Mouse (Mus musculus) Patski (cell line): ENCODE results near the gene Cpne6. TPM values are rescaled to one million over a fixed set of nuclear protein-coding genes. Genes with fewer than 3 reads are reported as not detected.
A peak's percentile ranks its signal among the peaks of the same experiment; 100 is the strongest.

Source experiments
- ATAC-seq: fragments of 100-300 bp; one replicate; pipeline ENCODE4 v1.8.0; 2021
- CTCF ChIA-PET: fragments of 350-600 bp; sonication (Branson Sonifier 250); formaldehyde crosslinking; loops from one replicate; lab custom pipeline; 2022; ENCODE audit warnings: inconsistent platforms; lab: Charles Lee
- POLR2A ChIA-PET: fragments of 350-600 bp; sonication (Branson Sonifier 250); formaldehyde crosslinking; loops from one replicate; lab custom pipeline; 2022; ENCODE audit warnings: antibody characterized with exemption, inconsistent platforms; lab: Charles Lee
- DNase-seq: peaks from one replicate; pipeline ENCODE4 v3.0.0-alpha.2; 2011; ENCODE audit warnings: low read depth, low spot score
- H3K27me3 ChIP-seq: fragments of 371-371 bp; one replicate; pipeline ENCODE4 v1.5.1; 2021
- CTCF ChIP-seq: fragments of 100-300 bp; IDR thresholded peaks from one replicate; pipeline ENCODE4 v1.5.1; 2021
- in situ Hi-C: fragments of 300-500 bp; cut with MboI; formaldehyde crosslinking; loops from 3 replicates; pipeline ENCODE4 v1.11.1; 2018; ENCODE audit warnings: low pct_unique_long_range_greater_than_20kb, mixed read lengths
- polyA plus RNA-seq: library from polyadenylated mRNA; unstranded; gene quantifications from one replicate; pipeline ENCODE4 v1.2.3, GENCODE M21; 2021

The Cpne6 gene
- polyA plus RNA-seq, 1 experiment from 2014 or later: not detected

DNA sequence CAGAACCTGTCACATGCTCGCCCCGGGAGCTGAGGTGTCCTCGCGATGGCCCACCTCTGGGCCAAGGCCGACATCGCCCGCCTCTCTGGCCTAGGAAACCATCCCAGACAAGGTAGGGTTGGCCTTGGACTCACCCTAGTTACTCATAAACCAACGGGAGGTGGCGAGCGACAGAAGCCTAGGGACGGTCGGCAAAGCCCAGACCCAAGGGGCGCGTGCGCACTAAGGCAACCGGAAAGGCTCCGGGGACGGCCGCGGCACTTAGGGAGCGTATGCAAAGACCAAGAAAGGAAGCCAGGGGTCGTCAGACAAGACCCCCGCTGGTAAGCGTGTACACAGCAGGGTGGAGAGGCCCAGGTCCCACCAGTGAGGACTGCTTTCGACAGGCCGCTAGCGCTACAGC, 49.6 kb downstream of the Cpne6 start, which contains the start of gene Dcaf11:
Dcaf11 (plus strand) TSS at position 208 of the 403 bp plus-strand sequence.
- in situ Hi-C loops: loop anchor here (10.0 kb wide), 1 partner anchor 65 kb away; the partner anchor contains the start of gene Carmil3
- TF ChIP-seq CTCF: no peak
- no peaks in the 10 kb centered on the region for H3K27me3 ChIP-seq
- ChIA-PET POLR2A (interaction anchor here (0.5 to 2.8 kb wide), 8 partner anchors 15 to 986 kb away, joined by 3 to 19 read pairs (median 4); partner anchors contain the start of genes Psme1, Psme2 and Rnf31), CTCF (interaction anchor here (1.5 kb wide), 1 partner anchor 18 kb away, joined by 3 read pairs; no protein-coding TSS in a partner anchor)
- ATAC-seq (peak; percentile 68), DNase-seq (peak; percentile 83)

DNA sequence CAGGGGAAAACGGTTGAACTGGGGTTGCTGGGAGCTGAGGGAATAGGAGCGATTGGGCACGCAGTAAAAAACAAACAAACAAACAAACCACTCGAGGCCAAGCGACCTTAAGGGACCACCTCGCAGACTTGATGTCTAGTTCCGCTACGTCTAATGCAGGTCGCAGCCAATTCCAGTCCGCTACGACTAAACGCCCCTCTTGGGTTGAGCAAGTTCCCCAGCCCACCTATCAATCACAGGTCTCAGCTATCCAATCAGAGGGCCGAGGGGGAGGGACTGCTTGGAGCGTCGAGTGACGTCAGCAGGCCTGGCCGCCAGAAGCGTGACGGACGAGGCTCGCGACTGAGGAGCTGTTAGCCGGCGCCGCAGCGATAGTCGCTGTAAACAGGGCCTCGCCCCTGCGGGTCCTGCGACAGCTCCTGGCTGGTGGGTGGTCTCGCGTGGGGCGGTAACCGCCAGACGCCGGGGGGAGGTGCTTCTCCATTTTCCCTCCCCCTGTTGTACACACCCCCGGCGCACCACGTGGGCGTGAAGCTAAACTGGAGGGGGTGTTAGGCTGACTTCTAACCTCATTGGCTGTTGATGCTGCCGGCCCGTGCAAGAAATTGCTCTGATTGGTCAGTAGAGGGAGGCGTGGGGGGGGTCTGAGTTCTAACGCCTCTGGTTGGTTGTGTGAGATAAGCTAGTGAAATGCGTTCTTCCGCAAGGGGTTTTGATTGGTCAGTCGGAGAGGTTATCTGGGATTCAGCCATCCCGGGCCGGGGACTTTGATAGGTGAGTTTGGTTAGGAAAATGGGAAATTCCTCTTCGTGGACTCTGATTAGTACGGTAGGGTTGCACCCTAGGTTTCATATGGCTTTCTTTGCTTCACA, 50.2 kb downstream of the Cpne6 start, which contains the start of gene A730061H03Rik:
A730061H03Rik (minus strand) TSS at position 205 of the 872 bp plus-strand sequence.
- DNase-seq: peak; percentile 94
- in situ Hi-C loops: no loop called here
- no peaks in the 10 kb centered on the region for H3K27me3 ChIP-seq
- ATAC-seq: peak; percentile 86
- CTCF ChIA-PET: interaction anchor here (1.5 kb wide), 1 partner anchor 18 kb away, joined by 3 read pairs; no protein-coding TSS in a partner anchor
- POLR2A ChIA-PET: interaction anchor here (0.6 to 2.8 kb wide), 7 partner anchors 16 to 63 kb away, joined by 3 to 19 read pairs (median 4); partner anchors contain the start of genes Psme1, Psme2 and Rnf31
- TF ChIP-seq CTCF: no peak

DNA sequence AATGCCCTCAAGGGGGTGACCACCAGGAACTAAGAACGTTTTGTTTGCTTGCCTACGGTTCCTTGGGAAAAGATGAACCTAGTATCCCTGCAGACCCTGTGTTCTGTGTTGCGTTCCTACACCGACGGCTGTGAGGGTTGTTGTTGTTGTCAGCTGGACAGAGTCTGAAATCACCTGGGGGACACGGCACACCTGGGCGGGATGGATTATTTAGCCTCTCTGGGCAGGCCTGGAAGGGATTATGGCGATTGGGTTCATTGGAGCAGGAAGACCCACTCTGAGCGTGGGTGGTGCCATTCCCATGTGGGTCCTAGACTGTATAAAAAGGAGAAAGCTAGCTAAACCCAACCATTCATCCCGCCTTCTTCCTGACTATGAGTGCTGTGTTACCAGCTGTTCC, 51.6 kb downstream of the Cpne6 start:
- in situ Hi-C loops: no loop called here
- CTCF ChIA-PET: interaction anchor here (1.8 kb wide), 1 partner anchor 13 kb away, joined by 5 read pairs; no protein-coding TSS in a partner anchor
- ATAC-seq (no peak), DNase-seq (no peak)
- POLR2A ChIA-PET: interaction anchor here (0.9 to 2.8 kb wide), 4 partner anchors 10 to 33 kb away, joined by 3 to 19 read pairs (median 6); partner anchors contain the start of gene Psme1
- no peak for TF ChIP-seq CTCF
- no peaks in the 10 kb centered on the region for H3K27me3 ChIP-seq

DNA sequence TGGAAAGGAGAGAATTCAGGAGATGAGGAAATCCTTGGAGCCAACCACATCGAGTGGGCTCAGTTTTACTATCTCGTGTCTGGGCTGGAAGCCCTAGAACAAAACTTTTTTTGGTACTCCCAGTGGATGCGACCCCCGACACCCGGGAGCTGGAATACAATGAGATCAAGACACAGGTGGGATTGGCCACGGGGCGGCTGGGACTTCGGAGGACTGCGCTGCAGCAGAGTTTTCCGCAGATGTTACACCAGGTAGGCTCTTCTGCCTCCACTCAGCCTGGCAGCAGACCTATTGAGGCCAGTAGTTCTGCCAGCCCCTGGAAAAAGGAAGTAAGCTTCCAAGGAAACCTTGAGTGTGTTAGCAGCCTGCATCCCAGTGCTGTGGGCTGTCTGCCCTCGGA, 53.0 kb downstream of the Cpne6 start:
- no peaks in the 10 kb centered on the region for H3K27me3 ChIP-seq
- DNase-seq: no peak
- no peak for ATAC-seq
- CTCF ChIA-PET: interaction anchor here (1.8 to 3.2 kb wide), 2 partner anchors 12 to 15 kb away, joined by 5 to 11 read pairs; partner anchors contain the start of gene Psme1
- POLR2A ChIA-PET: interaction anchor here (1.8 kb wide), 1 partner anchor 46 kb away, joined by 3 read pairs; no protein-coding TSS in a partner anchor
- in situ Hi-C loops: no loop called here
- TF ChIP-seq CTCF: no peak

DNA sequence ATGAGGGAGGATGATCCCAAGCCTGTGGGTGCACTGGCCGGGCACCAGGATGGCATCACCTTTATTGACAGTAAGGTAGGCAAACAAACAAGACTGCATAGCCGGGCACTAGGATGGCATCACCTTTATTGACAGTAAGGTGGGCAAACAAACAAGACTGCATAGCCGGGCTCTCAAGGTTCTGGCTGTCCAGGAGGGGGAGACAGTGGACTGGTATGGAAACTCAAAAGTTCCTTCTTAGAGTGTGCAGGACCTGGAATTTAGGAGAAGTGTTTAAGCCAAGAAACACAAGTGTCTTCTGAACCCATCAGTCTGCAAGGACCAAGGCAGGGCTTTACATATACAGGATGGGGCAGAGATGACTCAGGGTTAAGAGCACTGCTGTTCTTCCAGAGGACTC, 55.5 kb downstream of the Cpne6 start:
- no peak for TF ChIP-seq CTCF
- H3K27me3 ChIP-seq: no peaks in the 10 kb centered on the region
- ATAC-seq: no peak
- DNase-seq: no peak
- POLR2A ChIA-PET: no interaction called here
- CTCF ChIA-PET: interaction anchor here (0.8 to 3.2 kb wide), 3 partner anchors 10 to 19 kb away, joined by 3 to 11 read pairs (median 3); partner anchors contain the start of genes Emc9 and Psme1
- in situ Hi-C loops: no loop called here

Other genes starting within 250 kb of the Cpne6 start
- 71.3 TPM for gene Dhrs4, start 31.7 kb upstream of the Cpne6 start, polyA plus RNA-seq
- gene Carmil3, start 19.8 kb upstream of the Cpne6 start, polyA plus RNA-seq: 2.6 TPM
- gene Nrl, start 14.5 kb downstream of the Cpne6 start, polyA plus RNA-seq: not detected
- gene Pck2, start 29.8 kb downstream of the Cpne6 start, polyA plus RNA-seq: 109 TPM
- gene Dcaf11, start 49.6 kb downstream of the Cpne6 start, polyA plus RNA-seq: 71.7 TPM
- gene A730061H03Rik, start 50.0 kb downstream of the Cpne6 start, polyA plus RNA-seq: 4.7 TPM
- gene Fitm1, start 65.2 kb downstream of the Cpne6 start, polyA plus RNA-seq: not detected
- 243 TPM for gene Psme1, start 67.7 kb downstream of the Cpne6 start, polyA plus RNA-seq
- gene Emc9, start 74.9 kb downstream of the Cpne6 start, polyA plus RNA-seq: 7.3 TPM
- 177 TPM for gene Psme2, start 80.7 kb downstream of the Cpne6 start, polyA plus RNA-seq
- gene Rnf31, start 81.3 kb downstream of the Cpne6 start, polyA plus RNA-seq: 28.0 TPM
- gene Irf9, start 93.1 kb downstream of the Cpne6 start, polyA plus RNA-seq: 24.2 TPM
- not detected for gene Rec8, start 107.6 kb downstream of the Cpne6 start, polyA plus RNA-seq
- gene Ipo4, start 125.5 kb downstream of the Cpne6 start, polyA plus RNA-seq: 116 TPM
- gene Gm49378, start 127.5 kb downstream of the Cpne6 start, polyA plus RNA-seq: 1.5 TPM
- gene Tm9sf1, start 133.4 kb downstream of the Cpne6 start, polyA plus RNA-seq: 109 TPM
- gene Tssk4, start 139.7 kb downstream of the Cpne6 start, polyA plus RNA-seq: 0.42 TPM
- 29.7 TPM for gene Mdp1, start 150.1 kb downstream of the Cpne6 start, polyA plus RNA-seq
- gene Gmpr2, start 161.5 kb downstream of the Cpne6 start, polyA plus RNA-seq: 35.9 TPM
- gene Nedd8, start 161.7 kb downstream of the Cpne6 start, polyA plus RNA-seq: 325 TPM
- 19.5 TPM for gene Tinf2, start 171.4 kb downstream of the Cpne6 start, polyA plus RNA-seq
- gene Tgm1, start 203.5 kb downstream of the Cpne6 start, polyA plus RNA-seq: 0.12 TPM
- gene Rabggta, start 211.8 kb downstream of the Cpne6 start, polyA plus RNA-seq: 32.8 TPM
- gene Dhrs1, start 235.2 kb downstream of the Cpne6 start, polyA plus RNA-seq: 87.3 TPM
- gene Nop9, start 235.2 kb downstream of the Cpne6 start, polyA plus RNA-seq: 25.5 TPM
- gene Cideb, start 248.0 kb downstream of the Cpne6 start, polyA plus RNA-seq: 1.9 TPM